Mouse (Mus musculus) kidney, adult 9 months (tissue): ENCODE results near the gene Aco2.
A peak's percentile ranks its signal among the peaks of the same experiment; 100 is the strongest.

Experiments used
- DNase-seq: peaks from one replicate; pipeline ENCODE4 v3.0.0; 2022

Gene Aco2

DNA sequence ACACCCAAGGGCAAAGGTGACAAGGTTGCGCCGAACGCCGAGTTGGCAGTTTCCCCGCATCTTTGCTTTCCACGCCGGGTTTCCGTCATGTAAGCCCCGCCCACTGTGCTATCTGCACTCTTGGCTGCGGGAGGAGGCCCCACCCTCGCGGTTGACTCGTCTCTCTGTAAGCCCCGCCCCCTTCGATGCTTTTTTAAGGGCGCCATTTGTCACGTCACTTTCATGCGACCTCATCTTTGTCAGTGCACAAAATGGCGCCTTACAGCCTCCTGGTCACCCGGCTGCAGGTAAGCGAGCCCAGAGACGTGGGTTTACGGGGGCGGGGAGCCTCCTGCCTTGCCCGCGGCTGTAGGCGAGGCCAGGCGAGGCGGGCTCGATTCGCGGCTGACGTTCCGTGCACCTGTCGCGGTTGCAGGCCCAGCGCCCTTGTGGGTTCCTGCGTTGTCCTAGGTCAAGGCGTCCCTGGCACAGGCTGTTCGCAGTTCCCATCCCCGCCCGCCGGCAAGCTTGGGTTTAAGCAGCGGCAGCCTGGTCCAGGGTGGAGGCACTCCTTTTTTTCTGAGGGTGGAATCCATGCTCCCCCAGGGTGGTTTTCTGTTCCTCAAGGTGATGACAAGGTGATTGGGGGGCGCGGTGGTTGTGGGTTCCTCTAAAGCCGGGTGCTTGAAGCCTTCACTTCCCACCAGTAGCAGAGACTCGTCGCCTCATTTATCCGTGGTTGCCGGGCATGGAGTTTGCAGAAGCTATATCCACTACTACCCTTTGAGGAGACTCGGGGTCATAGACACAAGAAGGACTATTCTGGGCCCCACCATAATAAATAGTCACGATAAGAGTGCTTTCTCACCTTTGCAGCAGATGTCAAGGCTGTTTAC, at the start of gene Aco2:
Aco2 (plus strand) TSS at position 48 of the 875 bp plus-strand sequence.
- peak; percentile 100 for DNase-seq

- no peak for DNase-seq
These were observed 49.5 kb upstream of the Aco2 start for GRCm38 (mm10) chr15:81822631-81823030.

DNA sequence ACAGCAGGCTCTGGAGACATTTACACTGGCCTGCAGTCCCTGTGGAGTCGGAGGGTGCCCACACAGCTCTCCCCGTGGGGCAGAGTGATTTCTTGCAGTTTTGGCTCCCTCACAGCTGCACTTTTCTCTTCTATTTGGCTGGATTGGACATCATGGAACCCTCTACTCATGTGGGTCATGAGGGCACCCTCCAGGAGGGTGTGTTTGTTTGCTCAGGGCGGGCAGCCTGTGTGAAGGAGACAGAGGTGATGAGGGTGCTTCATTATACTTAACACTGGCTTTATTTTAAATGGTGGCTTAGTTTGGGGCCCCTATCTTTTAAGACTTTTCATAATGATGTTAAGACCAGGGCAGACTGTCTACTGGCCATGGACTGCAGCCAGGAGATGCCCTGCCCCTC, 47.3 kb upstream of the Aco2 start:
- no peak for DNase-seq

DNA sequence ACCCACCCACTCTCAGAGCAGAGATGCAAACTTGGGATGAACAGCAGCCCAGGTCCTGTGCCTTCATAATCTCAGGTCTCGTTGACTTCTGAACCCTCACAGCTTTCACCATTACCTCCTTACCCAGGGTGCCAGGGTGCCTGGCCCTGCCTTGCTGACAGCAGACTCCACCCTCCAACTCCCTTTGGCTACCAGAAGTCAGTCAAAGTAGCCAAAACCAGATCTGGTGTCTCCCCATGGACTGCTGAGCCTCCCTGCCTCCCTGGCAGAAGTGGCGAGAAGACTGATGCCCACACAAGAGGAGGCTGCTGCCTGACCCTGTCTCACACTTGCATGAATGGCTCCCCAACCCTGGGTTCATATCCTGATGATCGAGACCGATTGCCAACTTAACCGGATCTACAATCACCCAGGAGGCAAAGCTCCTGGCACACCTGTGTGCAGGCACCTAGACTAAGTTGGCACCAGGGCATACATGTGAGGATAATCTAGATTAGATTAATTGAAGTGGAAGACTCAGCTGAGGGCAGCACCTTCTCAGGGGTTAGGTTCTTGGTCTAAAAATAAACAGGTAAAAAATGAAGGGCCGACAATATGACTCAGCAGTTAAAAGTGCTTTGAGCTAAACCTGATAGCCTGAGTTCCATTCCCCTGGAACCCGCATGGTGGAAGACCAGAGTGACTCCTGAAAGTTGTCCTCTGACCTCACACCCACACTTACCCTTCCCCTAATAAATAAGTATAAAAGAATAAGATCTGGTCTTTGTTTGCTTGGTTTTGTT, 43.5 kb upstream of the Aco2 start:
- no peak for DNase-seq

DNA sequence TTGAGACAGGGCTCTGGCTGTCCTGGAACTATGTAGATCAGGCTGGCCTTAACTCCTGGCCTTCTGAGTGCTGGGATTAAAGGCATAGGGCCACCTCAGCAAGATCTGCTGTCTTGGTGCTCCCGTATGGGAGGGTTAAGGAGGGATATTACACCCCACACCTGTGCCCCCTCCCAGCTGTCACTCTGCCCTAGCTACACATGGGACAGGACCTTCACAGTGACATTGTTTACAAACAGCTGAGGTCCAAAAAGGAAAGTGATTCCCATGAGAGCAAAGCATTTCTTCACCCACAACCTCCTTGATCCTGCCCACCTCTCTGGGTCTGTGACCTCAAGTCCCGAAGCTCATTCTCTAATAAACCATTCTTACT, 42.9 kb upstream of the Aco2 start:
- DNase-seq: no peak

DNA sequence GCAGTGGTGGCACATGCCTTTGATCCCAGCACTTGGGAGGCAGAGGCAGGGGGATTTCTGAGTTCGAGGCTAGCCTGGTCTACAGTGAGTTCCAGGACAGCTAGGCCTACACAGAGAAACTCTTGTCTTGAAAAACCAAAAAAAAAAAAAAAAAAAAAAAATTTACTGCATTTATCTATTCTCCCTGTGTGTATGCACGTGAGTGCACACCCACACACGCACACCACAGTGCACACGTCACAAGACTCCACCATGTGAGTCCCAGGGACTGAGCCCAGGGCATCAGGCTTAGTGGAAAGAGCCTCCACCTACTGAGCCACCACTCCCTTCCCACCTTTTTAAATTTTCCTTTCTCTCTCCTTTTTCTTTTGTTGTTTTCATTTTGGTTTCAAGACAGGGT, 41.6 kb upstream of the Aco2 start:
- DNase-seq: no peak

DNA sequence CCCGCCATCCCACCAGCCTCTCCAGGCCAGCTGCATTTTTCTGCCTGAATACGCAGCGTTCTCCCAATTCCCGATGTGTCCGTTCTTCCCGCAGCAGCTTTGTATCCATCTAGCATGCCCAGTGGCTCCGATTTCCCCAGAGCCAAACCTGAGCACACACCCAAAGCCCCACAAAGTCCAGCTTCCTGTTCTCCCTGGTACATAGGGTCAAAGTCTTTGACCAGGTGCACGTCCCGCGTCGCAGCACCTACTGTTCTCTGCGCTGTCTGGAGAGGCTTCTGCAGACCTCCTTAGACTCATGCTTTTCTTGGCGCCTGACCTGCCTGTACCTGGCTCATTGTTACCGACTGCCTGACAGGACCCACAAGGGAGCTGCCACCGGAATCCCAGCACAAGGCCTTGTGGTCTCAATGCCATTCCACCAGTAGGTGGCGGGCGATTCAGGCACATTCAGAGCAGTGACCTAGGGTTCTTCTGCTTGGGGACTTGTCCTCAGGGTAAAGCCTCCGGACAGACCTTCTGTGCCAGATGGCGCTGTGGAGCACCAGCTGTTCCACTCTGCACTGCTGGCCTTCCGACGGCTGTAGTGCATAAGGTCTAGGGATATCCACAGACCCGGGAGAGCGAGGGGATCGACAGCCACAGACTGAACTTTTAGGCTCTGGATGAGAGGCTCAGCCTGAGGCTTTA, 40.8 kb upstream of the Aco2 start:
- peak; percentile 96 for DNase-seq

DNA sequence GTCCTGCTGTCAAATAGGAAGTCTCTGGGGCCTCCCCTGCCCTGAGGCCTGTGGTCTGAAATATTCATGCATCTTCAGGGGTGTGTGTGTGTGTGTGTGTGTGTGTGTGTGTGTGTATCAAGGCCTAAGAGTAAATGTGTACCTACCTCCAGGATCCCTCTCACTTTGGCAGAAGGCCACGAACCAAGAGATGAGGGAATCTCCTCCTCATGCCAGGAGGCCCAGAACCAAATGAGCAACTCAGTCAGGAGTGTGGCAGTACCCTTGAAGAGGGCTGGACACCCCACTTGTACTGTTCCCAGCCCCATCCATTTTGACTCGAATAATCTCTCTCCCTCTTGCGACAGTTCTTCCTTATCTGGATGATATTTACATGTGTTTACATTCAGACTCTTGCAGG, 39.9 kb upstream of the Aco2 start:
- DNase-seq: peak; percentile 62

DNA sequence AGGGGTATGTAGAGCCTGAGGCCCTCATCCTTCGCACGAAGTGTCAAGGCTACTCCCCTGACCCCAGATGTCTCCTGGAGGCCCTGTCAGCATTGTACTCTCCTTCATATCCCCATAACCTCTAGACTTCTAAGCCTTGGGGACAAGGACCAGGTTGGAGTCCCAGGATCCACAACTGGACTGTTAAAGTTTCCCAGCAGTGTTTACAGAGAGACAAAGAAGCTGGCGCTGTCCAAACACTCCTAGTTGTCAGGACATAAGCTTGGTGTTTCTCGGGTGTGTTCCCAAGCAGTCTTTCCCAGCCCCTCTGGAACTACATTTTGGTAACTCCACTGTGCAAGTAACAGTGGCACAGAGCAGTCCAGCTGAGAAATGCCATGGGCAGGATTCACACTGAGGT, 38.6 kb upstream of the Aco2 start:
- DNase-seq: no peak

GRCm38 (mm10) chr15:81834171-81834841, 37.8 kb upstream of the Aco2 start:
- DNase-seq: no peak

DNA sequence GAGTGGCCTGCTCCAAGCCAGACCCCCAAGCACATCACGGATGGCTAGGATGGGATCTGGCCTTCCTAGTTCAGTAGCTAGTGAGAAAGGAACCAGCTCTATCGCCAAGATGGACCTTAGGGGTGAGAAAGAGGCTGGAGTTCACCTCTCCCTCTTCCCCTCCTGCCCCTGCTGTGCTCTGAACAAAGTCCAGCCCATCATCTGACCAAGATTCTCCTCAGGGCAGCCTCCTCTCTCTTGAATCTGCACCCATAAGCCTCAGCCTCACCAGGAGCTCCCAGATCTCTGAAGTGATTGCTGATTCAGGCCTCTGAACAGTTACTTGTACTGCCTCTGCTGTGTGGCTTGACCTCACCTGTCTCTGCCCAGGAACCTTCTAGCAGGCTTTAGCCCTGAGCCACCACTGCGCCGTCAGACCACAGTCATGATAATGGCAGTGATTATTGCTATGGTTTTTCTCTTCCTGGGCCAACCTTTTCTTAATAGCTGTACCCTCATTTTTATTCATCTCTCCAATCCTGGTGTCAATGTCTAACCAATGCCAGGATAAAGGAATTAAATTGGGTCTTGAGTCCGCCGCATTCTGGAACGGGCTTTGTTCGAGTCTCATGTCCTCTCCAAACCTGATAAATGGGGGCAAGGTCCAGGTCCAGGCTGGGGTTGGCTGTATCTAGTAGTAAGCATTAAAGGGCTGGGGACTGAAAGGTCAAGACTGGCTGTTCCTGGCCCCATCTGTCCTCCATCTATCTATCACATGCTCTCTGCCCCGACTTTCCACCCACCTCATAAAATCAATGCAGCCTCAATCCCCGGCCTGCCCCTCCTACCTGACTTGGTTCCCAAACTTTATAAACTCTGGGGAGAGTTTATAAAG, 36.9 kb upstream of the Aco2 start:
- peak; percentile 86 for DNase-seq

DNA sequence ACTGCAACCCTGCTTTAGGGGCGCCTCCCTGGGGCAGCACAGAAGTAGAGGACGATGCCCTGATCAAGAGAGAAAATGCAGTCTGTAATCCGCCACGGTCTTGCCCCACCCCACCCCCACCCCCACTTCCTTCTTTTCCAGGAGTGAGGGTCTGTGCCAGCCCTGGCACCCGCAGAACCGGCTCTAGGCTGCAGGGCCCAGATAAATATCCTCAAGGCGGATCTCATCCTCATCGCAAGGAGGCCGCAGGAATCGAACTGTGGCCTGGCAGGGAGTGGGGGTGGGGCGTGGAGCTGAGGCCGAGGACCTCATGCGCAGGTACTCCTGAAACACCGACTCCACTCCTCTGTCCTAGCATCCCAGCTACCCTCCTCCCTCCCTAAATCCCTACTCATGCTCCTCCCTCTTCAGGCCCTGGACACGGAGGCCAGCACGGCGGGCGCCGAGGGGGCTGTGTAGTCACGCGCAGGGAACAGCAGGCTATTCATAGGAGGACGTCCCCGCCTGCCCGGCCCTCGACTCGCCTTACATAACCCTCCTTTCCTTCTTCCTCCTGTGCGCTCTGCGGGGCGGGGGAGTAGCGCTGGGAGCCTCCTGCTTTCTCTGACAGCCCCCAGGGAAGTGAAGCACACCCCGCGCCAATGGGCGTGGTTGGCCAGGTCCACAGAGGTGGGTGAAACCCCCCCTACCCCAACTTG, 35.8 kb upstream of the Aco2 start:
- peak; percentile 98 for DNase-seq

DNA sequence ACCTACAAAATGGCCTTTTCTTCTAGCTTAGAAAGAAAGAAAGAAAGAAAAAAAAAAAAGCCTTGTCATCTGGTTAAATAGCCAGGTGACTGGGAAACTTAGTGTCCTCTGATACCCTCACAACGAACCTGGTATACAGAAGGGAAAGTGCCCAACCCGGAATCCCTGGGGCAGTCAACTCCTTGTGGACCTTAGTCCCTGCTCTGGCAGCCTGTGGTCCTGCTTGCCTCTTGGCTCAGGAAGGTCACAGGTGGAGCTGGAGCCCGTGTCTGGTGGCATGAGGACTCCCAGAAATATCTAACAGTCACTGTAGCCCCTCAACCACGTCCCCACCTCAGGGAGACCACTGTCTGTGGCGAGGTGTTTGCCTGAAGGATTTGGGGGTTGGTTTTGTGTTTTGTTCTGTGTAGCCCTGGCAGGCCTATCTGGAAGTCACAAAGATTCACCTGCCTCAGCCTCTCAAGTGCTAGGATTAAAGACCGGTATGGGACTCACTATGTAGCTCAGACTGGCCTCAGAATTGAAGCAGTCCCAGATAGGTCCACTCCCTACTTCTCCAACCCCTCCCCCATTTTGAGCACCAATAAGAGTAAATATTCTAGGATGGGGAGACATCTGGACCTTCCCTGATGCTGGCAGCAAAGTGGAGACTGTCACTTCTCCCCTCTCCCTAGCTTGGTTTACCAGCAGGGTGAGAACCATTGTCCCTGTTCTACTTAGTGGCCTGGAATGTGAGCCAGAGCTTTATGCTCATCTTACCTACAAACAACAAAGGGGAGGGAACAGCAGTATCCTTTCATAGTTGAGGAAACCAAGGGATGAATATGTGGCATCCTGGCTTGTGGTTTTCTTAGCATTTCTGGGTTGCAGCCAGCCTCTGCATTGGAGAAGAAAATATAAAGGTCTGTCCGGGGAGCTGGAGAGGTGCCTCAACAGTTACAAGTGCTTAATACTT, 34.9 kb upstream of the Aco2 start:
- peak; percentile 83 for DNase-seq

GRCm38 (mm10) chr15:81838554-81839235, 33.4 kb upstream of the Aco2 start:
- DNase-seq: peak; percentile 72

DNA sequence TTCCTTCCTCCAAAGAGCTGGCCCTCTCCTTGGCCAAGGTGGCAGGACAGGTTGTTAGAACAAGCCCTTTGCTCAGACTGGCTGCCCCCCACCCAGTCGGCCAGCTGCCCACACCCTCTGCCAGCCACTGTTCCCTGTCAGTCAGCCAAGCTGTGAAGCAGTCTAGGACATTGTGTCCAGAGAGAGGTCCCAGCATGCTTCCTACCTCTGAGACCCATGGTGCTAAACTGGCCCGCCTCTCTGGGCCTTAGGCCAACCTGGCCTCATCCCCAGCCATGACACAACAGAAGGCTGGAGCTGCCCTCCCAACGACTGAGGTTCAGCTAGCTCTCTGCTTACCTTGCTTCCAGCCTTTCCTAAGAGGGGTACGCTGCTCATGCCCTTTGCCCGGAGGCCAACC, 32.5 kb upstream of the Aco2 start:
- peak; percentile 99 for DNase-seq

DNA sequence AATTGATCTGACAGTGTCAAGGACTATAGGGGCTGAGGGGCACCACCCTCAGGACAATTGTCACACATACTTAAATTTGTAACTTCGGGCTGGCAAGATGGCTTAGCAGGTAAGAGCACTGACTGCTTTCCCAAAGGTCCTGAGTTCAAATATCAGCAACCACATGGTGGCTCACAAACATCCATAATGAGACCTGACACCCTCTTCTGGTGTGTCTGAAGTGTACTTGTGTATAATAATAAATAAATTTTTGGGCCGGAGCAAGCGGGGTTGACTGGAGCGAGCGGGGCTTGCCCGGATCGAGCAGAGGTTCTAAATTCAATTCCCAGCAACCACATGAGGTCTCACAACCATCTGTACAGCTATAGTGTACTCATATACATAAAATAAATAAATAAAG, 31.8 kb upstream of the Aco2 start:
- no peak for DNase-seq

DNA sequence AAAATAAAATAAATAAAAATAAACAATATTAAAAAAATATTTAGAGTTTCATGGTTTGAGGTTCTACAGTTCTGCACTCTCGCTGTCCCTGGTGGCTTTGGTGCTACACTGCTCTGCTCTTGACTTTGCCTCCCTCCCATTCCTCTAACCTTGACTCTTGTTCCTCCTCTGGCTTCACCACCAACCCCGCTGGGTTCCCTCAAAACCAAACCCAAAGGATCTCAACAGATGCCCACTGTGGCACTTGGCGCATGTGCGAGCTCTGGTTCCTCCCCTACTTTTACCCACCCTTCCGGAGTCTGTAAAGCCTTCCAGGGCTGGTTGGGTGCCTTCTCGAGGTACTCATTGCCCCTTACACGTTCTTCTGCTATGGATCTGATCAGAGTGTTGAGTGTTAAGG, 29.8 kb upstream of the Aco2 start:
- DNase-seq: no peak

GRCm38 (mm10) chr15:81845033-81845625, 27.0 kb upstream of the Aco2 start:
- DNase-seq: no peak

- peak; percentile 90 for DNase-seq
These were observed 26.4 kb upstream of the Aco2 start for GRCm38 (mm10) chr15:81845724-81846123.
